Mouse (Mus musculus) kidney, adult 2 months (tissue): ENCODE measurements around the gene Sdk2.

Experiments used
- CTCF ChIP-seq: fragments of 200-500 bp; conservative IDR thresholded peaks from 2 replicates; pipeline ENCODE4 v1.5.1; 2011; ENCODE audit warnings: low read depth, mild to moderate bottlenecking, control low read depth, low read length, moderate library complexity, mixed read lengths; ENCODE audit not compliant: insufficient read depth, insufficient read length
- POLR2A ChIP-seq: fragments of 200-500 bp; IDR thresholded peaks from one replicate; pipeline ENCODE4 v1.6.1; 2011; ENCODE audit warnings: low read depth, low read length, control low read depth

DNA sequence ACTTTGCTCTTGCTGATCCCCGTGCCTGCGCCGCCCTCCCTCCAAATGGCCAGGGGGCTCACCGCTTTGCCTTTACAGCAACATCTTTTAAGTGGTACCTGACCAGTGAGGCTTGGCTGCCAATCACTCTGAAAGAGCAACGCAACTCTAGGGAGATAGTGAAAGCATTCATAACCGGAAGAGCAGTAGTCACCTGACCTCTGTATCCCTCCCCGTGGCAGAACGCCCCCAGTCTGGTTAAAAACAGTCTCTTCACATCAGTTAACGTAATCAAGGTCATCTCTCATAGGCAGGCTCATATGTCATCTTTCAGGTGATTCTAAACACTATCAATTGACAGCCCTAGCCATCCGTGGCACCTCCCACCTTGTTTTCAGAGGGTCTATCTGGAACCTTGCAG lies 5.8 kb upstream of the Sdk2 start:
- TF ChIP-seq CTCF (no peak), POLR2A (no peak)
